Mouse (Mus musculus) testis, adult 2 months (tissue): ENCODE measurements around the gene Dyrk3.

Experiments used
- CTCF ChIP-seq: fragments of 200-500 bp; IDR thresholded peaks from 2 replicates; pipeline ENCODE4 v1.5.1; 2012; ENCODE audit warnings: low read depth, mild to moderate bottlenecking, inconsistent platforms, low read length, moderate library complexity; ENCODE audit not compliant: control insufficient read depth, insufficient read depth, insufficient replicate concordance
- POLR2A ChIP-seq: fragments of 200-500 bp; IDR thresholded peaks from 2 replicates; pipeline ENCODE4 v1.6.1; 2012; ENCODE audit warnings: low read depth, mild to moderate bottlenecking, inconsistent platforms, low read length, moderate library complexity; ENCODE audit not compliant: control insufficient read depth

DNA sequence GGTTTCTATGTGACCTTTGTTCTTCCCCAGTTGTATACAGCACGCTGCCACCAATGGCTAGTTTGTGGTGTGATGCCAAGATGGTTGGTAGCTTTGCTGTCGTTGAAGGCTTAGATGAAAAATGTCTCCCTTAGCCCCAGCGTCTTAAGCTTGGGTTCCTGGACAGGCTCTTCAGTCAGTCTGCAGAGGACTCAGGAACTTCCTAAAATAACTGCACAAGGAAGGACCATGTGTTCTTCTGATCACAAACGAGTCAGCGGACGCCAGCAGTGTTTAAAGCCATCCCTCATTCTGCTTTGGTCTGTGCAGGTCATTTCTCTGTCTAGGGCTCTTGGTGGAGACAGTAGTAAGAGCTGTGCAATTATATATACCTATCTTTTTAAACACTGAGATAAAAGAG lies 35.7 kb upstream of the Dyrk3 start:
- TF ChIP-seq CTCF (no peak), POLR2A (no peak)
